Mouse (Mus musculus) mesoderm, embryonic 11.5 days (tissue): ENCODE results near the gene Tent4a.
"Not testable (repeated sequence)": the region's sequence is repeated elsewhere in the genome, so short reads cannot be mapped to it uniquely, and the experiment has no call there.

ENCODE experiments used
- DNase-seq: peaks from one replicate; pipeline ENCODE4 v3.0.0-alpha.2; 2012; ENCODE audit warnings: low read depth, low spot score

Gene Tent4a

GRCm38 (mm10) chr13:69534334-69534653 lies at the start of gene Tent4a:
Gene Tent4a, minus strand, starts transcription at chr13:69534617.
- DNase-seq: no peak

DNA sequence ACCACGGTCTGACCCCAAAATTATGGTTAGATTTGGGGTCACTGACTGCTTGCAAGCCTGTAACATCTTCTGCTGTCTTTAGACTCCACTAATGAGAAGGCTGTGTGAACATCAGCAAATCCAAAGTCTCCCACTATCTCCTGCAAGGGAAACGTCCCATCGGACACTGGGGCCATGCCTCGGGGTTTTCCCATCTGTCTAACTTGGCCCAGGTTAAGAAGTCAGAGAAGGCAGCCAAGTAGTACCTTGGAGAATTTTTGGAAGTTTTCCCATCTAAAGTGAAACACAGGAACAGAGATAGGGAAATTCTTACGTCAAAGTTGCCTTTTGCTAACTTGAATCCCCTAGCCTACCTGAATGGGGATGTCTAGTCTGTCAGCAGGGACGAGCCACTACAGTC lies 49.2 kb upstream of the Tent4a start:
- no peak for DNase-seq

GRCm38 (mm10) chr13:69582411-69582810 lies 48.0 kb upstream of the Tent4a start:
- no peak for DNase-seq

GRCm38 (mm10) chr13:69577181-69577834 lies 42.9 kb upstream of the Tent4a start:
- DNase-seq: no peak

DNA sequence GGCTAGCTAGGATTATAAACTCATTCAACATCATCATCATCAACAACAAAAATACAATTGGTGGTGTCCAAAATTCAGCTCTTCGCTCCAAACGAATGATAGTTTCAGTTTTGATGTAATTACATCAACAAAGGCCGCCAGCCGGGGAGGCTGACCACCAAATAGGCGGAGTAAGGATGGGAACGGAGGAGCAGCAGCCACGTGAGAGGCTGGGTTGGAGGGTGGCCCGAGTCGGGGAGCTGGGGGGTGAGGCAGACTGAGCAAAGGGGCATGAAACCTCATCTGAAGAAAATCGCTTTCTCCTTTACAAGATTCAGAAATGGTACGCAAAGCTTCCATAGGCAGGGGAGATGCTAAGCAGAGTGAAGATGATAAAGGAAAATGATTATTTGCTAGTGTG lies 42.3 kb upstream of the Tent4a start:
- DNase-seq: no peak

- DNase-seq: no peak
Measured at GRCm38 (mm10) chr13:69572594-69572993, 38.2 kb upstream of the Tent4a start.

- DNase-seq: no peak
Measured at GRCm38 (mm10) chr13:69569201-69569600, 34.8 kb upstream of the Tent4a start.

DNA sequence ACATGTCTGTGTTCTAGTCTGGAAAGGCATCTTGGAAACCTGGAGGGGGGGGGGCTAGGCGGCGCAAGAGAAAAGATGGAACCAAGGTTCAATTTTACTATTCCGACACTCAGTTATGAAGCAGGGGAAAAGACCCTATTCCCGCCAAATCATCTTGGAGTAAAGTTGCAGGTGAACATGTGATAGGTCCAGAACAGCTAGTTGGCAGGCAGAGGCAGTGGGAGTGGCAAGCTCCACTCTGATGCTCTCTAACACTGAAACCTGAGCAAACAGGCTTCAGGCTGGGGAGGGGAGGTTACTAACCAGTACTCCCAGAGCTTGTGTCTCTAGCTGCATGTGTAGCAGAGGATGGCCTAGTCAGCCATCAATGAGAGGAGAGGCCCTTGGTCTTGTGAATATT lies 31.0 kb upstream of the Tent4a start:
- not testable (repeated sequence) for DNase-seq

DNA sequence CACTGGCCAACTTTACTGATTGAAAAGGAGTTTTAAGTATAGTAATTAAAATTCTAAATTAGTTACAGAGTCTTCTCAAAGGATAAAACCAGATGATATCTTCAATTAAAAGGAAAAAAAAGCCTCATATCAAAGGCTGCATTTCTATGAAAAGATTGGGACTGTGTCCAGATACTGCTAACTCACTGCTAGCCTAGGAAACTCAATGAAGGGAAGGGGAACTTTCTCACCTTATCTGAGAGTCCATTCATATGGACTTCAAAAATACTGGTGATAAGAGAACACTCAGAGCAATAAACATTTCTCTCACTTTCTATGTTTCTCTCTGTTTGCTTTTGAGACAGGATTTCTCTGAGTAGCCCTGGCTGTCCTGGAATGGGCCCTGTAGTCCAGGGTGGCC lies 30.2 kb upstream of the Tent4a start:
- DNase-seq: no peak

- no peak for DNase-seq
Measured at GRCm38 (mm10) chr13:69563905-69564304, 29.5 kb upstream of the Tent4a start.

DNA sequence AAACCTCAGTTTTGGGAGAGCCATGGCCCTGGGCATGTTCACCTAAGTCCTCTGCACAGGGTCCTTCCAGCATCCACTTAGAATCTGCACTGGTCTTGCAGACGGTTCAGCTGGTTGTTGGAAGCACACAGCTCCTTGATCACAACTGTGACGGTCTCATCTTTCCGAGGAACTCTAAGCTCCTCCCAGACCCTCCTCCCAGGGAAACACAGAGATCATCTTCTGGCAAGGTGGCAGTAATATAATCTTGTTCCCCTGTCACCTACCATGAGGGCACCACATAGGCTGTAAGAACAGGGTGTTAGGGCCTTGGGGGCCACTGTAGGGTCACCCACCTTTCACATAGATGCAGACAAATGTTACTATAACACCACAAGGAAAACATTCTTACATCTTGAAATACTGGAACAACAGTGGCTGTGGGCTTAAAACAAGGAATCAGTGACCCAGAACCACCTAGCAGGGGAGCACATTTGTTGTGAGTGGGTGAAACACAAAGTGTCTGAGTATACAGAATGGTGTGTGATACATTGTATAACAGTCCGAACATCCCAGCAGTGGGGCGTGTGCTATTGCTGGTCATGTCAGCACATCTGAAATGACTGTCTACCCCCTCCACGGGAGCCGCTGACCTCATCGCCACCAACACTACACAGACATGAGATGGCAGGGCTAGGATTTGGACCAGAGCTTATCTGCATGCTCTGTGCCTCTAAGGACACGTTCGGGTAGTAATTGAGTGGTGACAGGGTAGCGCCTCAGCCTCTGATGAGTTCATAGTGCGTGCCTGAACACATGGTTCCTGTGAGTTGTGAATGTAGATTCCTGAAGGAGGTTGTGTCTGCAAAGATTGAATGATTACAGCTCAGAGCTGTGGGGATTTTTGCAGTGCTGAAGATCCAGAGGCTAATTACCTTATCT lies 28.5 kb upstream of the Tent4a start:
- no peak for DNase-seq

DNA sequence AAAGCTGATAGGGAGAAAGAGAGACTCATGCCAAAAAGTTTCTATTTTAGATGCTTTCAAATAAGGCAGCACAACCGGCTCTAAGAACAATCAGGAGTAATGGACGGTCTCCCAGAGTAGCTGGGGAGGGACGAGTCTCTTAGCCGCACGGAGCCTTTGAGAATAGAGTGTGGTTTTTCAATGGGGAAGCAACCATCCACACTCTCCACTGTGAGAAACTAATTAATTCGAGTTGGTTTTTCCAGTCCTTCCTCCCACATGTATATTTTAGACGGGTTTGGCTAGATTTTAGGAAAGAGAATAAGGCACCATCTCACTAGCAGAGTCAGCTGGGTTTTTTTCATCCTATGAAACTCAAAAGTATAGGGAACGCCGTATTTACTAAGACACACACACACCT lies 27.6 kb upstream of the Tent4a start:
- no peak for DNase-seq

DNA sequence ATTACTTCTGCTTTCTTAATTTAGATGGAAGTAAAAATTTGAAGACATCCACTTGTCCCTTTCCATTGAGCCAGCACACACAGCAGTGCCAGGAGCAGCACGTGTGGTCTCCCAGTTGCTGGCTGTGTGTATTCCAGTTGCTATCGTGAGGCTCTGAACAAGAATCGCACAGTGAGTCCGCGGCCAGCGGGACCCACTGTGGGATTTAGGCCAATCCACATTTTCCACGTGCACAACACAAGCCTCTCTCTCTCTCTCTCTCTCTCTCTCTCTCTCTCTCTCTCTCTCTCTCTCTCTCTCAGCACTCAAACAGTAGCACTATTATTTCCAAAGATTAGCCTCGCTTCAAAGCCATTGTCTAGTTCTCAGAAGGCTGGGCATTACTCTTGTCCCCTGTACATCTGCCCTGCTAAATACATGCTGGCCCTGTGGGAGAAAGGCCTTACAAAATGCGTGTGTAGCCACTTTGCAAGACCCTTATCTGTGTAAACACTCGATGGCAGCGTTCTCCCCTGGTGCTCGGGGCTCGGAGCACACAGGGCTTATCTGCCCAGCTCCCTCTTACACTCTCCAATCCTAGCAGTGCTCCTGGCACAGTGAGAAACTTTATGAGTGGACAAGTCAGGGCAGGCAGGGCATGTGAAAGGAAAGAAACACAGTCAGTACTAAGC lies 25.0 kb upstream of the Tent4a start:
- DNase-seq: peak; percentile 54

- DNase-seq: no peak
Measured at GRCm38 (mm10) chr13:69558098-69558660, 23.8 kb upstream of the Tent4a start.

GRCm38 (mm10) chr13:69556728-69557127 lies 22.3 kb upstream of the Tent4a start:
- DNase-seq: no peak

GRCm38 (mm10) chr13:69555957-69556482 lies 21.6 kb upstream of the Tent4a start:
- no peak for DNase-seq

DNA sequence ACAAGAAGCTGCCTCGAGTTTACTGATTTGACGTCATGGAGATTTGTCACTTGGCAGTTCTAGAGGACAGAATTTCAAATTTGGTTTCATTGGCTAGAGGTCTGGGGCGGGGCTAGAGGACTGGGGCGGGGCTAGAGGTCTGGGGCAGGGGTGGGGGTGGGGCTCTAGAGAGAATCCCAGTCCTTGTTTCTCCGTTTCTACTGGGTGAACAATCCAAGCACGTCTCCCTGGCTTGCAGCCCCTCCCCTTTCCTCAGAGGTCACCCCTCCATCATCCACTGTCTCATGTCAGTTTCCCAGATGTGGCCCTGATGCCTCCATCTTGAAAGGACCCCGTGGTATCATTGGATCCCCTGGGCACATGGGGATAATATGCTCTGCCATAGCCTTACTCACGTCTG lies 20.6 kb upstream of the Tent4a start:
- DNase-seq: no peak

DNA sequence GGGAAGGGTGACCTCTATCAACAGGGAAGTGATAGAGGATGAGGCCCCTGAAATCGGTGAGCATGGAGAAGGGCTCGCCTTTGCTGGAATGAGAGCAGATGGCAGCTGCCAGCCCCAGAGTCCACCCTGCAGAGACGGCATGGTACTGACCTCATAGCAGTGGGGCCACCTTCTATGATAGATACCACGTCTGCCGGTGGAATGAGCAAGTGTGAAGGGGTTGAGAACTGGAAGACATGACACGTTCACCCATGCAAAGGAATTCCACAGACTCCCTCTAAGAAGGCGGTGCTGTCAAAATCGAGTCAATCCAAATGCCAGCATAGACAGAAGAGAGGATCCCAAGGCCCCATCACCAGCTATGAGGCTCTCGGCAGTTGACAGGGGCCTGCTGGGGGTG lies 19.8 kb upstream of the Tent4a start:
- no peak for DNase-seq

DNA sequence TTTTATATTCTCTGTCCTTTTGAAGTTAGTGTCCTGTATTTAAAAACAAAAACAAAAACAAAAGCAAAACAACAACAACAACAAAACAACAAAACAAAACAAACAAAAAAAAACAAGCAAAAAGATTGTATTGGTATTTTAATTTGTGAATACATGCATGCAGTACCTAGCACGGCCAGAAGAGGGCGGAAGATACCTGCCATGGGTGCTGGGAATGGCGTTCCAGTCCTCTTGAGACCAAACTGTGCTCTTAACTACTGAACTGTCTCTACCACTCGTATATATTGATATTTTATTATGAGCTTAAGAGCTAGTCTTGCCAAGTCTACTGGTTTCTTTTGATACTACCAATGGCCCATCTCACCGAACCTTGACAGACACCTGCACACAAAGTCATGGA lies 18.6 kb upstream of the Tent4a start:
- DNase-seq: peak; percentile 54

- no peak for DNase-seq
Measured at GRCm38 (mm10) chr13:69550831-69551230, 16.4 kb upstream of the Tent4a start.

GRCm38 (mm10) chr13:69549980-69550379 lies 15.6 kb upstream of the Tent4a start:
- no peak for DNase-seq
